Mouse (Mus musculus): ENCODE data around the gene Tbx19. TPM values are rescaled to one million over a fixed set of nuclear protein-coding genes. Genes with fewer than 3 reads are reported as not detected.

The Tbx19 gene
- polyA plus RNA-seq (2011; ENCODE audit: insufficient read depth, insufficient read length, low read depth, missing spikeins) = not detected in 2 replicates

DNA sequence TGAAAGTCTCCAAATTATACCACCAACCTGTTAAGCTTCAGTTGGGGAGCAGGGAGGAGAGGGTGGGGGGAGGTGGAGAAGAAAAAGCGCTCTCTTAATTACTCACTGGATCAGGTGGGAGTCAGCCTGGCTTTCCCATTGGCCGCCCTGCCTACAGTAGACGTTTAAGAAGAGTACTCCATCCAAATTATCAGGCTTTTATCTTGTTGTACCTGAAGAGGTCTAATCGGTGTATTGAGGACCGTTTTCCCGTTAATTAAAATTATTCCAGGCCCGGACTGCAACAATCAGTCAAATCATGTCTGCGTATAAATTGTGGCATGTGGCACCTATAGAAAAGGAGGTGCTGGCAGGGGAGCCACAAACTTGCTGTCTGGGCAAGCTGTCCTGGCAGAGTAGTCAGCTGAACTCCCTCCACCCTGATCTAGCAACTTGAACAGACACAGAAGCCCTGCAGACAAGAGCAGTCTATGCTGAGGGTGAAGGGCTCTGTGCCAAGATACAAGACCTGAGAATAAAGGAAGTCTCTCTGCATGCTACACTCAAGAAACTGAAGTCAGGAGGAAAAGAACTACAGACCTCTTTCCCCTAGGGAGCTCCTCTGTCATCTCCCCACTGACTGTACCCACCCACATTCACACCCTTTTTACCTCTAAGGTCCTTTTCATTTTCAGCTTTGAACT is at the start of gene Tbx19:
Tbx19 (minus strand) TSS at position 51 of the 683 bp plus-strand sequence.
- TF ChIP-seq EP300 (IDR thresholded peaks at IDR 0.05; ENCODE audit: insufficient read depth, low read depth, low read length) = no peak
- TF ChIP-seq POLR2A (IDR thresholded peaks at IDR 0.05; ENCODE audit: insufficient read depth, low read length) = no peak
- no peak for TF ChIP-seq CTCF (IDR thresholded peaks at IDR 0.05; ENCODE audit: low read depth, low read length)
- H3K9ac ChIP-seq (ENCODE audit: low read depth, poor library complexity, severe bottlenecking) = no peak within 1 kb of the TSS
- no peak within 1 kb of the TSS for H3K4me3 ChIP-seq (ENCODE audit: low read depth, low read length)
- 0 out of 2 replicates have a peak, but pooled peaks cover 3% of the 10 kb centered on the region for H3K9me3 ChIP-seq (replicated peaks; ENCODE audit: control insufficient read depth, insufficient read depth, low read length, poor library complexity, severe bottlenecking)
- H3K27me3 ChIP-seq (ENCODE audit: control insufficient read depth, insufficient read depth, low read length, poor library complexity, severe bottlenecking) = no peaks in the 10 kb centered on the region
- no peak within 1 kb of the TSS for H3K27ac ChIP-seq (ENCODE audit: insufficient read depth, low read length)
- H3K4me1 ChIP-seq (ENCODE audit: control insufficient read depth, insufficient read depth, low read length) = no peaks in the 10 kb centered on the region
- no peaks in the 10 kb centered on the region for H3K36me3 ChIP-seq (ENCODE audit: control insufficient read depth, insufficient read depth, low read length, poor library complexity, severe bottlenecking)

DNA sequence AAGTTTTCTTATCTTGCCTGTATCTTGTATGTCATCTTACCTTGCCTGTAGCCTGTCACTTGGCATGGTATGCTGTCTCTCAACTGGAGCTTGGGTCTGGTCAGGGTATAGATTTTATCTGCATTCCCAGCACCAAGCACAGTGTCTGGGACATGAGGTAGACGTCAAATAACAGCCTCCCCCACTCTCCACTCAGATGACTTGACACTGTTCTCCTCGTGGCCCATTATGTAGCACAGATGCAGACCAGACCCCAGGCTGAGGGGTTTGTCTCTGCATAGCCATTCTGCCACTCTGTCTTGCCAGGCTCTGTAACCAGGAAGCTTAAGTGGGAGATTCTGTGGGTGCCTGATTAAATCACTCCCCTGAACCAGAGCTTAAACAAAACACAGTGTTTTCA is 45.0 kb upstream of the Tbx19 start:
- no peak for TF ChIP-seq EP300 (IDR thresholded peaks at IDR 0.05; ENCODE audit: insufficient read depth, low read depth, low read length)
- TF ChIP-seq POLR2A (IDR thresholded peaks at IDR 0.05; ENCODE audit: insufficient read depth, low read length) = no peak
- no peak for TF ChIP-seq CTCF (IDR thresholded peaks at IDR 0.05; ENCODE audit: low read depth, low read length)
- Histone ChIP-seq H3K9me3 (replicated peaks; ENCODE audit: control insufficient read depth, insufficient read depth, low read length, poor library complexity, severe bottlenecking) (no peaks in the 10 kb centered on the region; the same call in 1 of the 2 replicates), H3K4me1 (ENCODE audit: control insufficient read depth, insufficient read depth, low read length) (no peaks in the 10 kb centered on the region)

DNA sequence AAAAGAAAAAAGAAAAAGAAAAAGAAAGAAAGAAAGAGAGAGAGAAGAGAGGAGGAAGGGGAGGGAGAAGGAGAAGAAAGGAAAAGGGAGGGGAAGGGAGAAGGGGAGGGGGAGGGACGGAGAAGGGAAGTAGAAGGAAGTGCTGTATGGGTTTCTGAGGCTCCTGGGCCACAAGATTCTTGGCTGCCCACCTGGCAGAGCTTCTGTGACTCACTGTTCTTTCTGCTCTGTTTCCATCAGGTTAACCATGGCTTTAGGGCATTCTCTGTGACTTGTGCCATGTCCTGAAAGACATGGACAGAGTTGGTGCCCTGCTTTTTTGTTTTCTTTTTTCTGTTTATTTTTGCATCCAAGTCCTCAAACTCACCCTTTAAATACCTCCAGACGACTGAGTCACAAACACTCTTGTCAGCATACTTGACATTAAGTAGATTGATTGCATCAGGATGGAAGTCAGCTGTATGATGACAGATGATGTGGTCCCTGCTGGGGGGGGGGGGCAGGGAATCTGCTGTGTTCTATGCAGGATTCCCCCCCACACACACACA is 43.0 kb upstream of the Tbx19 start:
- Histone ChIP-seq H3K27ac (ENCODE audit: insufficient read depth, low read length) (no peak overlapping the region), H3K4me3 (ENCODE audit: low read depth, low read length) (no peak overlapping the region), H3K27me3 (ENCODE audit: control insufficient read depth, insufficient read depth, low read length, poor library complexity, severe bottlenecking) (no peaks in the 10 kb centered on the region), H3K36me3 (ENCODE audit: control insufficient read depth, insufficient read depth, low read length, poor library complexity, severe bottlenecking) (no peaks in the 10 kb centered on the region), H3K4me1 (ENCODE audit: control insufficient read depth, insufficient read depth, low read length) (peaks cover 2% of the 10 kb centered on the region), H3K9ac (ENCODE audit: low read depth, poor library complexity, severe bottlenecking) (no peak overlapping the region), H3K9me3 (replicated peaks; ENCODE audit: control insufficient read depth, insufficient read depth, low read length, poor library complexity, severe bottlenecking) (no peaks in the 10 kb centered on the region)
- no peak for TF ChIP-seq POLR2A (IDR thresholded peaks at IDR 0.05; ENCODE audit: insufficient read depth, low read length)
- TF ChIP-seq CTCF (IDR thresholded peaks at IDR 0.05; ENCODE audit: low read depth, low read length) = no peak
- TF ChIP-seq EP300 (IDR thresholded peaks at IDR 0.05; ENCODE audit: insufficient read depth, low read depth, low read length) = no peak

More for the DNA sequence above, 45.0 kb upstream of the Tbx19 start:
- no peak overlapping the region for H3K4me3 ChIP-seq (ENCODE audit: low read depth, low read length)
- H3K9ac ChIP-seq (ENCODE audit: low read depth, poor library complexity, severe bottlenecking) = no peak overlapping the region
- H3K36me3 ChIP-seq (ENCODE audit: control insufficient read depth, insufficient read depth, low read length, poor library complexity, severe bottlenecking) = no peaks in the 10 kb centered on the region
- H3K27me3 ChIP-seq (ENCODE audit: control insufficient read depth, insufficient read depth, low read length, poor library complexity, severe bottlenecking) = no peaks in the 10 kb centered on the region
- no peak overlapping the region for H3K27ac ChIP-seq (ENCODE audit: insufficient read depth, low read length)

DNA sequence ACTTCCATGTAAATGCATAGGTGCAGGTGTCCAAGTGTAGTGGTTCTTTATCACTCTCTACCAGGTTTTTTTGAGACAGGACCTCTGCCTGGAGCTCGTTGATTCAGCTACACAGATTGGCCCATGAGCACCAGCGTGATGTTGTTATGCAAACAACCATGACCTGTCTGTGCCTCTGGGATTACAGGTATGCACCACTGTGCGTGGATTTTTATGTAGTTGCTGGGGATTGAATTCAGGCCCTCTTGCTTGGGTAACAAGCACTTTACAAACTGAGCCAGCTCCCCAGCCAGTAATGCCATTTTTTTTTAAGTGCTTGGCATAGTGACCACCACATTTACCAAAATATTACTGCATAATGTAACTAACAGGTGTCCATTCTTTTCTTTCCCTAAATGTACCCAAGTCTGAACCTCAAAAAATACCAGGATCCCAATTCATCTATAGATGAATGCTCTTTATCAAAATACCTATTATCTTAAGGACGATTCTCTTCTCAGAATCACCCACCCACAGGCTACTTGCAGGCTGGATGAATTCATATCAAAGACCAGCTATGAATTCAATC is 41.0 kb upstream of the Tbx19 start:
- no peaks in the 10 kb centered on the region for H3K36me3 ChIP-seq (ENCODE audit: control insufficient read depth, insufficient read depth, low read length, poor library complexity, severe bottlenecking)
- TF ChIP-seq CTCF (IDR thresholded peaks at IDR 0.05; ENCODE audit: low read depth, low read length) (no peak), POLR2A (IDR thresholded peaks at IDR 0.05; ENCODE audit: insufficient read depth, low read length) (no peak), EP300 (IDR thresholded peaks at IDR 0.05; ENCODE audit: insufficient read depth, low read depth, low read length) (no peak)
- no peak overlapping the region for H3K9ac ChIP-seq (ENCODE audit: low read depth, poor library complexity, severe bottlenecking)
- H3K4me1 ChIP-seq (ENCODE audit: control insufficient read depth, insufficient read depth, low read length) = peaks cover 2% of the 10 kb centered on the region
- H3K4me3 ChIP-seq (ENCODE audit: low read depth, low read length) = no peak overlapping the region
- no peaks in the 10 kb centered on the region for H3K9me3 ChIP-seq (replicated peaks; ENCODE audit: control insufficient read depth, insufficient read depth, low read length, poor library complexity, severe bottlenecking)
- H3K27ac ChIP-seq (ENCODE audit: insufficient read depth, low read length) = no peak overlapping the region
- H3K27me3 ChIP-seq (ENCODE audit: control insufficient read depth, insufficient read depth, low read length, poor library complexity, severe bottlenecking) = no peaks in the 10 kb centered on the region

DNA sequence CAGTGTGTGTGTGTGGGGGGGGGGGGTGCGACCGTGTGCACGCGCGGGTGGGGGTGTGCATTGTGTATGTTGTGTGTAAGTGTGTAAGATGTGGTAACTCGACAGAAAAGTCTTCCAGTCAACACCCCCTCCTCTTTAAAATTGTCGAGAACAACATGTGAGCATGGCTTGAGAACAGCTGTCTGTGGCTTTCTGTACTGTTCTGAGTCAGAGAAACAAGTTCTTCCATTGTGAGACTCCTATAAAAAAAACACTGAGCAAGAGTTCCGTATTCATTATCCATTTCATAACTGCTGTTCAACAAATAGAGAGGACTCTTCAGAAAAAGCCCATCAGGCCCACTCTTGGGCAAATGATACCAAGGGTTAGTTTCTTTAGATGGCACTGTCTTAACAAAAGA is 40.2 kb upstream of the Tbx19 start:
- Histone ChIP-seq H3K9me3 (replicated peaks; ENCODE audit: control insufficient read depth, insufficient read depth, low read length, poor library complexity, severe bottlenecking) (no peaks in the 10 kb centered on the region), H3K36me3 (ENCODE audit: control insufficient read depth, insufficient read depth, low read length, poor library complexity, severe bottlenecking) (no peaks in the 10 kb centered on the region), H3K4me3 (ENCODE audit: low read depth, low read length) (no peak overlapping the region), H3K9ac (ENCODE audit: low read depth, poor library complexity, severe bottlenecking) (no peak overlapping the region), H3K27me3 (ENCODE audit: control insufficient read depth, insufficient read depth, low read length, poor library complexity, severe bottlenecking) (no peaks in the 10 kb centered on the region), H3K27ac (ENCODE audit: insufficient read depth, low read length) (no peak overlapping the region), H3K4me1 (ENCODE audit: control insufficient read depth, insufficient read depth, low read length) (peaks cover 2% of the 10 kb centered on the region)
- TF ChIP-seq CTCF (IDR thresholded peaks at IDR 0.05; ENCODE audit: low read depth, low read length) = no peak
- TF ChIP-seq EP300 (IDR thresholded peaks at IDR 0.05; ENCODE audit: insufficient read depth, low read depth, low read length) = no peak
- TF ChIP-seq POLR2A (IDR thresholded peaks at IDR 0.05; ENCODE audit: insufficient read depth, low read length) = no peak

DNA sequence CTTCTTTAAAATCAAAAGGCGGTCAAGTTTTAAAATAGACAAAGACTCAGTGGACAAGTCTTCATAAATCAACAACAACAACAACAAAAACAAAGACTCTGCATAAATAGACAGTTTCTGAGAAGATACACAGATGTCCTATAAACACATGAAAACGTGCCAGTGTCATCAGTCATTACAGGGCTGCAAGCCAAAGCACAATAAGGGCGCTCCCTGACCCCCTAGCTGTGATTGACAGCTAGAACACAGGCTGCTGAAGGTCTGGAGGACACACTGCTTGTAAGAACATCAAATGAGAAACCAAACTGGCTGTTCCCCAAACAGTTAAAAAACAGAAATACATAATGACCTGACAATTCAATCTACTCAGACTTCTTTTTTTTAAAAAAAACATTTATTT is 39.1 kb upstream of the Tbx19 start:
- no peak overlapping the region for H3K9ac ChIP-seq (ENCODE audit: low read depth, poor library complexity, severe bottlenecking)
- H3K9me3 ChIP-seq (replicated peaks; ENCODE audit: control insufficient read depth, insufficient read depth, low read length, poor library complexity, severe bottlenecking) = no peaks in the 10 kb centered on the region
- no peak overlapping the region for H3K27ac ChIP-seq (ENCODE audit: insufficient read depth, low read length)
- H3K27me3 ChIP-seq (ENCODE audit: control insufficient read depth, insufficient read depth, low read length, poor library complexity, severe bottlenecking) = no peaks in the 10 kb centered on the region
- no peaks in the 10 kb centered on the region for H3K36me3 ChIP-seq (ENCODE audit: control insufficient read depth, insufficient read depth, low read length, poor library complexity, severe bottlenecking)
- H3K4me1 ChIP-seq (ENCODE audit: control insufficient read depth, insufficient read depth, low read length) = peaks cover 2% of the 10 kb centered on the region
- TF ChIP-seq EP300 (IDR thresholded peaks at IDR 0.05; ENCODE audit: insufficient read depth, low read depth, low read length) (no peak), CTCF (IDR thresholded peaks at IDR 0.05; ENCODE audit: low read depth, low read length) (no peak), POLR2A (IDR thresholded peaks at IDR 0.05; ENCODE audit: insufficient read depth, low read length) (no peak)
- no peak overlapping the region for H3K4me3 ChIP-seq (ENCODE audit: low read depth, low read length)
